Mouse (Mus musculus) small intestine, adult 2 months (tissue): Measurements from ENCODE around the gene Disp1.

ENCODE experiments used
- CTCF ChIP-seq: fragments of 200-500 bp; IDR thresholded peaks from 2 replicates; pipeline ENCODE4 v1.5.1; 2012; ENCODE audit warnings: low read depth, mild to moderate bottlenecking, control low read depth, inconsistent platforms, low read length, moderate library complexity, mixed read lengths; ENCODE audit not compliant: insufficient replicate concordance, insufficient read length; ENCODE audit errors: extremely low read depth
- POLR2A ChIP-seq: fragments of 200-500 bp; IDR thresholded peaks from 2 replicates; pipeline ENCODE4 v1.6.1; 2012; ENCODE audit warnings: low read depth, mild to moderate bottlenecking, control low read depth, inconsistent platforms, low read length, moderate library complexity

- TF ChIP-seq CTCF (no peak), POLR2A (no peak)
These were observed 35.8 kb downstream of the Disp1 start for GRCm38 (mm10) chr1:183185560-183185959.
